Mouse (Mus musculus) T-helper 17 cell (primary cell): ENCODE measurements at regions not wholly inside any gene's neighbourhood (a gene's known extent, or its start where the extent isn't known, plus 50 kb on each side); places are given as distances from the start of the nearest gene placed in this dataset.

Experiments used
- in situ Hi-C, 2 experiments: fragments of 300-600 bp; cut with MboI, MseI; formaldehyde crosslinking; loops; 1 replicate in 1 of 2; 2 replicates in 1 of 2; pipeline ENCODE4 v1.15.1; 2025; ENCODE audit warnings: high pct_unique_total_duplicates in 2 of 2

DNA sequence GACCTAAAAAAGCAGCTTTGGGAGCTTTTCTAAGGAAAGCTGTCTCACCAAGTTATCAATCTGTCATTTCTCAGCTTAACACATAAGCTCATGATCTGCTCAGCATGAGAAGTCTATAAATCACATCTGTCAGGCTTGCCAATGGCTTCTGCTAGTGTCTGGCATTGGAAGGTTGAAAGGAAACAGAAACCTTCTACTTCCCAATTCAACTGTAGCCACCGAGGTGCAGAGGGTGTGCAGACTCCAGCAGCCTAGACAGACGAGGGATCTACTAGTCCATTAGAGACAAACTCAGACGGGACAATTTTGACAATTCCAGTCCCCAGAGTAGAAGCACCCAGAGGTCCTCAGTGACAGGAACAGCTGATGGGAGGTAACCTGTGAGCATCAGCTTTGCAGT lies 103.0 kb downstream of the Nab1 start:
- in situ Hi-C loops: no loop called here

DNA sequence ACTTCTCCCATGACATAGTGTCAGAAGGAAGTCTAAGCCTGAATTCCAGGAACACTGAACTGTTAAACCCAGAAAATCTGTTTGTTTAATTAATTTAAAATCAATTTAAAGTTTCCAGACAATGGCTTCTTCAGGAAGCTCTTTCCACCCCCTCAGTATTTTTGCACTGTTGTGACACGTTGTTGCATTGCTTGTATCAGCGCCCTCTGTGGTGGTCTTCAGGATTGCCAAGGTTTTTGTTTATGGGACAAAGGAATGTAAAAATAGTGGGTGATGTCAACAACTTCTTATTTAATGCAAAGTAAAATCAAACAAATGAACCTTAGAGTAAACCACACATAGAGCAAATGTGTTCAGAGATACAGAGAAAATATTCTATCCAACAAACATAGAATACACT lies 107.5 kb downstream of the Nab1 start:
- in situ Hi-C loops: no loop called here

DNA sequence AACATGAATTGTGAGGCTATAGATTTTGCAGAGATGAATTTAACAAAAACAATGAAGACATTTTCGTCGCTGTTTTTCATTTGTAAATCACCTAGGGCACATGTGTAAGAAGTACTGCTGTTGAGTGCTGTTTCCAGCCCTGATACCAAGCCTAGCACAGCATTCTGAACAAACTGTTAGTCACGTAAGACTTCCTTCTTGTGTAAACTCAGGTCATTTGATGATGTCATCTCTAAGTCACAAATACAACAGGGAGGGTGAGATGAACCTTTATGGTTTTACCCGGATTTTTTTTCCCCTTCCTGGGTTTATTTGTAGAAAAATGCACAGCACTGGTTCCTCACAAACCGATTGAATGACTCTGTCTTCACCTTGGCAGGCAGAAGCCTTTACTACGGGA lies 111.6 kb downstream of the Nab1 start:
- in situ Hi-C loops: no loop called here

DNA sequence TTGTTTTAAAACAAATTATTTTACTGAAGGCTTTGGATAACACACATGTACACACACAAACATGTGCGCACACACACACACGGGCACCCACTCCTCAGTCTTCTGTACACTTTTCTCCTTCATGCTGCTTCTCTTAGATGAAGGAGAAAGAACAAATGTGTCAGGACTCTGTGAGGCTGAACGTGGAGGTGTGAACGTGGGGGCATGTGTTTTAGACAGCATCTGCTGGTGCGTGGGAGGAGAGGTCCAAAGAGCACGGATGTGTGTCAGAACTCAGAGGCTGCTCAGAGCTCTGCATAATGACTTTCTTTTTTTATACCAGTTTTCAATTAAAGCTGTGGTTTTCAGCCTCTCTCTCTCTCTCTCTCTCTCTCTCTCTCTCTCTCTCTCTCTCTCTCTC lies 112.4 kb downstream of the Nab1 start:
- in situ Hi-C loops: no loop called here

DNA sequence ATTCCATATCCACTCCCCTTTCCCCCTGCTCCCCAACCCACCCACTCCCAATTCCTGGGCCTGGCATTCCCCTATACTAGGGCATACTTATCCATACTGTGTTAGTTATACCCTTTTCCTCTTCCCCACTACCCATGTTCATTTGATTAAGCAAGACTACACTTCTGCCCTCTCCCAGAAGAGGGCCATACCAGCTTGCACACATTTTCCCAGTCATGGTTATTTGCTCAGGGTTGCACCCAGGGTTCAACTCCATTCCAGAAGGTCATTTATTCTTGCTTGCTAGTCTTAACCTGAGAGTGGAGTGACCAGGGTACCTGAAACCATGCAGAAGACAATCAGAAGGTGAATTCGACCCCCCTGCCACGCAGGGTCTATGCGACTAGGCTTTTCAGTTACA lies 113.4 kb downstream of the Nab1 start:
- in situ Hi-C loops: no loop called here

DNA sequence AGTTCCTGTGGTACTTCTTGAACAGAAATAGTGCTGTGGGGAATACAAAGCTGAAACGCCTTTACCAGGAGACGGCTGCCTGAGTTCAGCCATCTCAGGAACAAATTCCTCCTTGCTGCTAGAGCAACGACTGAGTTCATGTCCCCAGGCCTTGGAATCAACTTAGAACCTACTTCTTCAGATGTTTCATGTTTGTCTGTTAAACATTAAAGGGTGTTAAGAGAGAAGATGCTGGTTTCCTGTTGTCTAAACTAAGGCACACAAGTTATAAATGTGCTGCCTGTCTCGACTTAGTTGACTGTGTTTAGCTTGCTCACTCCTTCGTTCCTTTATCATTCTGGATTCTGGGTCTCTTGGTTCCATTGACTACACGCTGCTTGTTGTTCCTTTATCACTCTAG lies 125.2 kb downstream of the Nab1 start:
- in situ Hi-C loops: loop anchor here in 1 of 2 experiments (5.0 kb wide), 1 partner anchor 52 kb away; no protein-coding TSS in a partner anchor

DNA sequence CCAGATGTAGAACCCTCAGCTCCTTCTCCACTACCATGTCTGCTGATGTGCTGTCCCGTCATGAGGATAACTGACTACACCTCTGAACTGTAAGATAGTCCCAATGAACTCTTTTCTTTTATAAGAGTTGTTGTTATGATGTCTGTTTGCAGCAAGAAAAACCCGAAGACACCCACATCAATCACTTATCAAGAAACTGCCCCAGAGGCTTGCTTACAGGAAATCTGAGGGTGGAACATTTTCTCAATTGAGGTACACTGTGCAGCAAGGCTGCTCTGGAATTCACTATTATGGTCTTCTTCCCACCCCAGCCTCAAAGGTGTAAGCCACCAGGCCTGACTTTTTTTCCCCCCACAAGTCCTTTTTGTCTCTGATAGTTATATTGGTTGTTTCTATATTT lies 125.8 kb downstream of the Nab1 start:
- in situ Hi-C loops: loop anchor here in 1 of 2 experiments (5.0 kb wide), 1 partner anchor 53 kb away; no protein-coding TSS in a partner anchor

DNA sequence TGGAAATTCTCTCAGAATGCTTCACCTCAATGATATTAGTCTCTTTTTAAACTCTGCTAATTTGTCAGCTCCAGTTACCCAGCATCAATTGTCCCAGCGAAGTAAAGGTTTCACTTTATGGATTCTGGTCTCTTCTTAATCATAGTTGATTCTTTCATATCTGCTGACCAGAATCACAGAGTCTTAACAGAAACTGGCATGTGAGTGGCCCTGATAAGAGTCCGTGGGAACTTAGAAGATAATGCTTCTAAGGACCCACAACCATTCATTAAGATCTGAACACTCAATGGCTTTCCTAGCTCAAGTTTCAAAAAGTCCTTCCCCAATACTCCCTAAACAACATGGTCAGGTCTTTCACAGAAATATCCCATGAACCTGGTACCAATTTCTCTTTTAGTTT lies 126.7 kb downstream of the Nab1 start:
- in situ Hi-C loops: no loop called here

DNA sequence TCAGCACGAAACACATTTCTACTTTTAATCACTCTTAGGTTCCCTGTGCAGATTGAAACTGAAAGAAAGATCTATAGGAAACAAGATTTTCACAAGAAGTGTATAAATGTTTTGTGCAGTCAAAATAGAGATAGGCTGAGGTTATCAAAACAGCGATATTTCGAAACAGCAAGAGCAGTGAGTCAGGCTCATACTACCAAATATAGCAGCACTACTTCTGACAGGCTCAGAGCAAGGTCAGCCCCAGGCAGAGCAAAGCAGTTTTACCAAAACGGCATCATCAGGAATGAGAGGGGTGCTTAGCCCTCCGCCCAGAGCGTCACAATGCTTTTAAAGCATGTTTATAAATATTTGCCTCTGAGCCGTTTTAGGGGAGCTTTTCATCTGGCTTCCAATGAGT lies 133.4 kb upstream of the Gls start:
- in situ Hi-C loops: no loop called here

DNA sequence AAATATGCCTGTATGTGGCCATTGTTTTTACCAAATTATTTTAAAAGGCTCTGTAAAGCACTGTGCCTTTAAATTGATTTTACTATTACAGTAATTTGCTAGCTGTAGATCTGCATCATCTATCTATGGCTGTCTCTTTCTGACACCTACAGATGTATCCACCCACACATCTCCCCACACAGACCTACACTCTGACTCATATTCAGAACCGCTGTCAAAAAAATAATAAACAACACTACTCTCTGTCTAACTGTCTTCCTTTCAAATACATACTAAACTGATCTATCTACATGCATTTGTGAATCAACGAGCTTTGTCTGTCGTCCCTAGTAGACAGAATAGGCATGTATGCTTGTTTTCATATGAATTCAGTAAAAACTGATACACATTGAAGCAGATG lies 130.6 kb upstream of the Gls start:
- in situ Hi-C loops: no loop called here

DNA sequence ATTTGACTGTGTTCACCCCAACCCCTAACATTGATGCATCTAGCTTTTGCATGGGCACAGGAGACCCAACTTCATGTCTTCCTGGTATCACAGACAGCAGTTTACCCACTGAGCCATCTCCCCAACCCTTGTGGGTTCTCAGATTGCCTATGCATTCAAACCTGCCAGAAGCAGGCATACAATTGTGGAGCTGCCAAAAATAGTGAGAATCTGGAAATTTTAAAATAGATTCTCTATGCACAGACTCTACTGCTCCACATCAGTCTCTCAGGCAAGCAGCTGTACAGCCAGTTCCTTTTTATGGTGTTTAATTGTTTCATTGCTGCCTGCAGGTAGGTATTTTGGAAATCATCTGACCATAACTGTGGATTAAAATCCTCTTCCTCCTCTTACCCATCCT lies 129.9 kb upstream of the Gls start:
- in situ Hi-C loops: no loop called here

DNA sequence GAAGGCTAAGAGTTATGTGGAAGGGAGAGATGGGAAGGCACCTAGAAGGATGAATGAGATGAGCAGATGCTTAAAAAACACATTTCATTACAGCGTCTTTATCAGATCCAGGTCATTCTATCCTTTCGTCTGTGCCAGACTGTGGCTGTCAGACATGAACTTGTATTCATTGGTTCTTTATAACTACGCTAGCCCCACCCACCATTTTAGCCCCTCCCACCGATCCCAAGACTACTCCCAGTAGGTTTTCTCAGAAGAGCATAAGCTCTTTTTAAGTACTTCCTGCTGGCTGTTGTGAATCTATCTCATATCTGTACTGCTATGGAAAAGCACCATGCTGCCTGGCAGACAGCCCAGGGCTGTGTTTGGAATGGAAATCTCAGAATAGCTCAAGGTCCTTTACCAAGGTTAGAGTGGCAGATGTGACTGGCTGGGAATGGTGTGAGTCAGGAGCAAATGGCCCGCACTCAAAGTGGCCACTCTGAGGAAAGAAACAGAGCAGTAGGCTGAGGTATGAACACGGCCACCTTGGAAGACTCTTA lies 121.1 kb upstream of the Gls start:
- in situ Hi-C loops: no loop called here

DNA sequence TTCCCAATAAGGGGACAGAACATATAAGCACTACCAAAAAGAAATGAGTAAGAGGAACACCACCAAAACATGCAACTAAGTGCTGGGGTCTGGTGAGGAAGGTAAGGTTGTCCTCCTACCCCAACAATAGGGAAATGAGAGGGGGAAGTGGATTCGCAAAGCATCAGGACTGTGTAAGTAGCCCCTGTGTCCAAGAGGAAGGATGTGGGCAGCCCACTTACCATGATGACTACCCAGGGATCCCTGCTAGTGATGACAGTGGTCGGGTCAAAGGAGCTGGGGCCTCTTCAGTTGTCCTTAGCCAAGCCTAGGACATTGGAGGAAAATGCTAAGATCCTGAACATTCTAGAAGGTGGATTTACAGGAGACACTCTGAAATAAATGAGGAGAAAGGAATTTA lies 109.1 kb upstream of the Gls start:
- in situ Hi-C loops: no loop called here

DNA sequence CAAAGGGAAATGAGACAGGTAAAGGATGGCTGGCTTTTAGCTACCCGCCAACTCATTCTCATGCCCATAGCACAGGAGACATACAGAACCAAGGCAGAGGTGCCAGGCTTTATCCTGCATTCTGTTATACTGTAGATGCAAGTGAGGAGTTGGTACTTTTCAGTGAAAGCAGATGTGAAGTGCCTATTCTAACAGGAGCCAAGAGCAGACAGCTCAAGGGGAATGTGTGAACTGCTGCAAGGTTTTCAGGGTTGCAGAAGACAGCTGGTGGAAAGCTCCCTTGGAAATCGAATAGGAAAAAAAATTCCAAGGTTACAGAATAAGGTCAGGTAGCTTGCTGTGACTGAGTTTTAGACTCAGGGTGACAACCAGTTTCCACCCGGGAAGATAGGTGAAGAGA lies 105.7 kb upstream of the Gls start:
- in situ Hi-C loops: no loop called here

DNA sequence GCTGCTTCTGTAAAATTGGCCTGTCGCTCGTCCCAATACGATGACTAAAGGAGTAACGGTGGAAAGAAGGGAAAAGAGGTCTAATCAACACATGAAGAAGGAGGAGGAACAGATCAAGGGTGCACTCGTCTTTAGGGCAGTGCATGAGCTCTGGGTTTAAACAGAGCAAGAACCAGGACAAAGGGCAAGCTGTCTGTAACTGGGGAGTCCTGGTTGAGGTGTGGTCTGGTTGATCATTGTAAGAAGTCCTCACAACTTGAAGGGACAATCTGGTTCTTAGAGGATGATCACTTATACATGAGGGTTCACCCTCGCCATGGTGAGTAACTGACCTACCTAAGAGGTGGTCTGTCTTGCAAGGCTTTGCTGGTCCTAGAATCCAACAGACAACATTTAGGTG lies 105.2 kb upstream of the Gls start:
- in situ Hi-C loops: no loop called here

DNA sequence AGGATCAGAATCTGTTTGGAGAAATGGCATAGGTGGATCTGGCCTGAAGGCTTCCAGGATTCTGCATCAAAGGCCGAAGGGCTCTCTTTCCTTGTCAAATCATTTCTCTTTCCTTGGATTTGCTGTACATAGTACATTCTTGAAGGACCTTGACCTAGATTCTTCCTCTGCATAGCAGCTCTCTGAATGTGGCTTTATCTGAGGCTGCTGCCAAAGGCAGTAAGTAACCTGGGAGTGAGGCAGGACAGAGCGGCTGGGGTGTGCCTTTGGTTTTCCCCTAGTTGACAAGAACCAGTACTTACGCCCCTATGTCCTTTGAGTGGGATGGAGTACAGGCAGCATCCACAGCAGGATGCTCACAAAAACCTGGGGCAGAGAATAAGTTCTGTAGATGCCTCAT lies 103.7 kb upstream of the Gls start:
- in situ Hi-C loops: no loop called here

DNA sequence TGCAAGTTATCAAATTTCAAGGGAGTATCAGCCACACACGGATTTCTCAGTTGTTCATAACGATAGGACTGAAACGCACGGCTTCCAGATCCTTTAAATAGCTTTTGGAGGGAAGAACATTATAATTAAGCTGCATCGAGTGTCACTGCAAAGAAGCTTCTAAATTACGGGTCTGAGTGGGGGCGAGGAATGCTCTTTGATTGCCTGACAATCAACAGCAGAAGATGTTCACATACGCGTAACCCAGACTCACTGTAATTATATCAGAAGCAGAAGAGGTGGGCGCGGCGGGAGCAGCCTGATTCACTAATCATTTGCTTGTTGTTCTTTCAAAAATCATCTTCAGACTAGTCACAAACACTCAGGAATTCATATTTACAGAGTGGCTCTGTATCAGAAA lies 99.0 kb upstream of the Gls start:
- in situ Hi-C loops: no loop called here

DNA sequence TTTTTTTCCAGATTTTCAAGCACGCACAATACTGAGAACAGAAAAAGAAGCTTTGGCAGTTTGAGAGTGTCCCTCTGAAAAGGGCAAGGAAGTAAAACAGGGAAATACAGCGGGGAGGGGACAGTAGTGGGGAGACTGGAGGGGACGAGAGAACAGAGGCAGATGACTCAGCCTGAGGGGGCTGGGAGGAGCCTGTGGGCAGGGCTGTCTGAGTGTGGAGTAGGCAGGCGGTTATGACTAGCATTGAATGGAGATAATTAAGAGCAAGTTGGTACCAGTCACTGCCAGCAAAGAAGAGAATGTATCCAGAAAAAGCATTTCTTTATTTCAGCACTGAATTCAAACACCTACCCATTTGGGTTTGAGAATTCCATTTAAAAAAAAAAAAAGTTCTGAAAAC lies 98.4 kb upstream of the Gls start:
- in situ Hi-C loops: no loop called here

DNA sequence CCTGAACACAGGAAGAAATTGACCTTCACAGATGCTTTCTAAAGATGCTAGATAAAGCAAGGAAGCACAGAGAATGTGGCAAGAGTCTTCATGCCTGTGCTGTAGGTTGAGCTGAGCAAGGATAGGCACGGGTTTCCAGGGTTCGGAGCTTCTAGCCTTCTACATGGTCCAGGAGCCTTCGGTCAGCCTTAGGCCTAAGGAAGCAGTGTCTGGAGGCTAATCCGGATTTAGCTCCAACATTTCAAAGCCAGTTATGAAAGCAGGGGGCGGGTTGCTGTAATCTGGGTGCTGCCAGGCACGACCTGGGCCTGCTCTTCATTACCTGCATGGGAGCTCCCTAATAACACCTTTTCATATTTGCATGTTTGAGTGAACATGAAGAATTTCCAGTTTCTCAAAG lies 97.5 kb upstream of the Gls start:
- in situ Hi-C loops: no loop called here

DNA sequence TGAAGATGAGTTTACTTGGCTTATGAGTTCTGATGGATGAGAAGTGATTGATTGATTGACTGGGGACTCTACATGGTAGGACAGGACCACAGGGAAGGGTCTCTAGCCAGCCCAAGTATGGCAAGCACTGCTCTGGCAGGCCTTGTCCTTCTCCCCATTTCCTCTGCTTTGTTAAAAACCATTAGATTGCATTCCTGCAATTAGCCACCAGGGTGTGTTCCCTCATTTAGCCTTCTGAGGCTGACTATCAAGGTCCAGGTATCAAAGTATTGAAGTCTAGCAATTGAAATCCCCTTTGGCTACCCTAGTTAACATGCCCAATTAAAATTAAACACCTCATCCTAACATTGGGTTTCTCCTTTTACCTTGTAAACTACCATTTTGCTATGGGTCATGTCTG lies 95.5 kb upstream of the Gls start:
- in situ Hi-C loops: loop anchor here in 1 of 2 experiments (10.0 kb wide), 1 partner anchor 696 kb away; the partner anchor contains the start of gene 1700019D03Rik

DNA sequence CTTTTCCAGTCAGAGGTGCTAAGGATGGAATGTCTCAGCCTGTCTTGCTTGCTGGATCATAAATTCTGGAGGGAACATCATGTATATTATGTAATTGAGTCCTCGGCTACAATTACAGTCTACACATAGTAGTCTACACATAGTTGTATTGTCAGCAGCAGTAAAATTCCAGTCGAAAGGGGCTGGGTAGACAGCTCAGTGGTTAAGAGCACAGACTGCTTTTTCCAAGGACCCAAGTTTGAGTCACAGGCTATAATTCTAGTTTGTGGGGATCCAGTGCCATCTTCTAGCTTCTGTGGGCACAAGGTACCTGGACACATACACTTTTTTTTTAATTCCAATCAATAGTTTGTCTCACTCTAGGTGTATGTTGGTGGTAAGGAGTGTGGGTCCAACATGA lies 91.3 kb upstream of the Gls start:
- in situ Hi-C loops: loop anchor here in 1 of 2 experiments (10.0 kb wide), 1 partner anchor 700 kb away; the partner anchor contains the start of gene 1700019D03Rik

DNA sequence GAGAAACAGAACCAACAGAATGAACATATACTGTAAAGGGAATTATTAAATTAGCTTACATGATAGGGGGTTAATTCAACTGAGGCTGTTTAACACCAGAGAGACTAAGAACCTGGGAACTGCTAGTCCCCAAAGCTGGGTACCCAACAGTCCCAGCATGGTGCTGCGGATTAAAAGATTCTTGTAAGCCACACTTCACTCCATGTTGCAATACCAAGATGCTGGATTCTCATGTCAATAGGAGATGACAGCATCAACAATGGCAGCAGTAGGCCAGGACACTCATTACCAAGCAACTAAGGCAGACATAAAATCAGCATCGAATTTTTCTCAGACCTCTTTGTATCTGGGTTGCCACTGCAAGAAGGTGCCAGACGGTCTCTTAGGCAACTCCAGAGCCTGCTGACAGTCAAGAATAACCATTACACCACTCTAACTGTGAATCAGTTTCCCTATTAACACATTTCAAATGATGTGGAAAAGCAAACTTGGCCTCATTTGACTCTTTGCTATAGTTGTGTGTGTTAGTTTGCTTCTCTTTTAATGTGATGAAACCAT lies 79.1 kb upstream of the Gls start:
- in situ Hi-C loops: no loop called here

DNA sequence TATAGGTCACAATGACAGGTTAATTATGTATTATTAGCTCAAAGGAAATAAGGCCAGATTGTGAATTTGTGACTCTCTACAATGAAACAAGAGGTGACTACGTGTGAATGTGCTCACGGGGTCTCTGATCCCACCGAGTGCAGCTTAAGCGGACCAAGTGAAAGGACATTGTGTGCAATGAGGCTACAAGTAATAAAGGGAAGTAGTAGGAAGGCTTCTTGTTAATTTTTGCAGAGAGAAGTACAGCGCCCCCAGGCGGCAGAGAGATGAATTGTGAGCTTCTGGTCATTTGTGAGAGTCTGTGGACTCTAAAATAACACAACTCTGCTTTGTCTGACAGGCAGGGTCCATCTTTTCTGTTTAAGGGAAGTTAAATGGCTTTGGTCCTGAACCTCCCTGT lies 73.9 kb upstream of the Gls start:
- in situ Hi-C loops: no loop called here
